Mouse (Mus musculus) urinary bladder, postnatal 25 days (tissue): ENCODE results near the gene Olfr1368.

Source experiments
- DNase-seq: peaks from one replicate; pipeline ENCODE4 v3.0.0; 2022; ENCODE audit warnings: low spot score

Gene Olfr1368

DNA sequence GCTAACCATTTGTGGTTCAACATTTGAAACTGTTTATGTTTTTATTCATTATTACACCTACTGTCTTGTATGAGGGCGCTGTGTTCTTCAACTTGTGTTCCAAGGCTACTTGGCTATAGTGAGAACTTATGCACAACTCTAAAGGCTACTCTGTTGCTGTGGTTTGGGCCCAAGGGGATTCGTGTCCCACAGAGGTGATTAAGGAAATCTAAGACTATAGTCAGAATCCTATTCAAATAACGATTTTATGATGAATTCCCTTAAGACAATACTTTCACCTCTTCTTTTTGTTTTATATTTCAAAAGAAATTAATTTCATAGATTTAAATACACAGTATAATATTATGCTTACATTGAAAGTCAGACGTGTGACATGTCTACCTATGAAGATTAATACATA lies at the start of gene Olfr1368:
Gene Olfr1368, minus strand, starts transcription at position 101 of the 400 bp plus-strand sequence.
- no peak for DNase-seq

DNA sequence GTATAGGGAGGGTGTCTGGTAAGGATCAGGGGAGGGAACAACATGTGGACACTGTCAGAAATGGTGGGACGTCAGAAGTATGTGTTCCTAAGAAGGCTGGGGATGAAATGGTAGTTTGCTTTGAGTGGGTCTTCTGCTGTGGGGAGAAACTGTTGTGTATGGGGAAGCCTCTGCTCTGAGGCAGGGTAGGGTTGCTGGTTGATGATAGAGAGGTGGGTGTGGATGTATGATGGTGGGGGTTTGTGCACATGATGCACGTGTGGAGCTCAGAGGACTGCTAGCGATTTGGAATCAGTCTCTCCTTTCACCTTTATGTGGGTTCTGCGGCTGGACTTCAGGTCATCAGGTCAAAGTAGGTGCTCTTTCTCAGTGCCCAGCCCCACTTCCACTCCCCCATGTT lies 39.9 kb upstream of the Olfr1368 start:
- DNase-seq = no peak

DNA sequence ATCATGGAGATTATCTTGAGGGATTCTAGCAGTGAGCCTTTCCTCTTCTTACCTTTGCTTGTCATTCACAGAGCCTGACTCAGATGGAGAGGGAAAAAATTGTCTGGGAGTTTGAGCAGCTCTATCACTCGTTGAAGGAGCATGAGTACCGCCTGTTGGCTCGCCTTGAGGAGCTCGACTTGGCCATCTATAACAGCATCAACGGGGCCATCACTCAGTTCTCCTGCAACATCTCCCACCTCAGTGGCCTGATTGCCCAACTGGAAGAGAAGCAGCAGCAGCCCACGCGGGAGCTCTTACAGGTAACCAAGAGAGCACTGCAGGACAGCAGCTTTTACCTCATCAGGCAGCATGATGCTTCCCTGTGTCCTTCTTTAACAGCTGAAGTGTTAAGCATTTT lies 38.0 kb upstream of the Olfr1368 start:
- DNase-seq = no peak

DNA sequence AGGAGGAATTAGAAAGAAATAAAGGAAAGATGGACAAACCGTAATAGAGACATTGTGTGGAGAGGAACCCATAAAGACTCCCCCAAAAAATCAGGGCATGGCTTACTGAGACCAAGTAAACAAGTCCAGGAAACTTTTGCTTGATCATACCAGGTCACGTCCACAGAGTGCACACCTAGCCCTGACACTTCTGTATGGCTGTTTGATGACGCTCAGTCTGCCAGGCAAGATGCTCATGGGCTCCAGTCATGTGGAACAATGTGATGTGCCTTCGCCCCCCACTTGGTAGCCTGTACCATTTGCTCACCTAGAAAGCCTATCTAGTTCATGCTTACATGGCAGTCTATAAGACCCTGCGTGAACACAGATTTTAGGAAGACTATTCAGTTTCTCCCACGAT lies 37.4 kb upstream of the Olfr1368 start:
- DNase-seq = no peak

DNA sequence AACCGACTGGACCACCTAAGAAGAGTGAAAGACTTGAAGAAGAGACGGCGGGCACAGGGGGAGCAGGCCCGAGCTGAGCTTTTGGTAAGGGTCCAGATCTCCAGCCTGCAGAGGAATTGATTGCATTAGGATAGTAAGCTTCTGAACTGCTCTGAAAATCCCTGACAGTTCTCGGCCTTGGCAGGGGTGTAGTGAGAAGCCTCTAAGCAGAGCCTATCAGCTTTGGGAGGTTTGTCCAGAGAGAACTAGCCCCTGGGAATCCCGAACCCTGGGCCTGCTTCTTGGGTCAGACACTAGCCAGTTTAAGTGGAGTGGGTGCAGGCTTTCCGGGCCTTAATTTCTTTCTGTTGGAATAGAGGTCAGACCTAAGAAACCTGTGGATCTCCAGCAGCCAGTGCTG lies 36.3 kb upstream of the Olfr1368 start:
- no peak for DNase-seq

DNA sequence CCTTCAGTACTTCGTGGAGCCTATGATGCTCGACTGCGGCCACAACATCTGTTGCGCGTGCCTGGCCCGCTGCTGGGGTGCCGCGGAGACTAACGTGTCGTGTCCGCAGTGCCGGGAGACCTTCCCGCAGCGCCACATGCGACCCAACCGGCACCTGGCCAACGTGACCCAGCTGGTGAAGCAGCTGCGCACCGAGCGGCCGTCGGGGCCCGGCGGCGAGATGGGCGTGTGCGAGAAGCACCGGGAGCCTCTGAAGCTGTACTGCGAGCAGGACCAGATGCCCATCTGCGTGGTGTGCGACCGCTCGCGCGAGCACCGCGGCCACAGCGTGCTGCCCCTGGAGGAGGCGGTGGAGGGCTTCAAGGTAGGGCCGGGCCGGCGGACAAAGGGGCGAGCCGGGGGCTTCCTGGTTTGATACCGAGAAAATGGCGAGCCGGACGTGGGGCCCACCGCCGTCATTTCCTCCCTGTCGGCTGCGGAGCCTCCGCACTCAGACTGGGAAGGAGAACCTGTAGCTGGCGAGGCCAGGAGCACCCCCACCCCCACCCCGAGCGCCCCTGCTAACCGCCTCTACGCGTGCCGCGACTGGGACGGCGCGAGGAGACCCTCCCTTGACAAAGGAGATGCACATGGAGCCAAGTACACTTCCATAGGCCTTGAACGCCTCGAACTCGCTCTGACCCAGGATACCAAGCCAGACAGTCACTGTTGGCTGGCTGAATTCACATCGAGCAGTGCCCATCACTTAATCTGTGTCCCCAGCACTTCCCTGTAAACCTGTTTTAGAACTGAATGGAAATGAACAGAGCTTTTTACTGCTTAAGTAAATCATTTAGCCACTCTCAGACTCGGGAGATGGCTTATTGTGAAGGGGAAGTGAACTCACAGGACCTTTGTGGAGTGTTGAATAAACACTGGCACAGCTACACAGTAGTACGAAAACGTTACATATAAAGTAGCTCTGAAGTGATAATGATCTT lies 35.2 kb upstream of the Olfr1368 start:
- no peak for DNase-seq

DNA sequence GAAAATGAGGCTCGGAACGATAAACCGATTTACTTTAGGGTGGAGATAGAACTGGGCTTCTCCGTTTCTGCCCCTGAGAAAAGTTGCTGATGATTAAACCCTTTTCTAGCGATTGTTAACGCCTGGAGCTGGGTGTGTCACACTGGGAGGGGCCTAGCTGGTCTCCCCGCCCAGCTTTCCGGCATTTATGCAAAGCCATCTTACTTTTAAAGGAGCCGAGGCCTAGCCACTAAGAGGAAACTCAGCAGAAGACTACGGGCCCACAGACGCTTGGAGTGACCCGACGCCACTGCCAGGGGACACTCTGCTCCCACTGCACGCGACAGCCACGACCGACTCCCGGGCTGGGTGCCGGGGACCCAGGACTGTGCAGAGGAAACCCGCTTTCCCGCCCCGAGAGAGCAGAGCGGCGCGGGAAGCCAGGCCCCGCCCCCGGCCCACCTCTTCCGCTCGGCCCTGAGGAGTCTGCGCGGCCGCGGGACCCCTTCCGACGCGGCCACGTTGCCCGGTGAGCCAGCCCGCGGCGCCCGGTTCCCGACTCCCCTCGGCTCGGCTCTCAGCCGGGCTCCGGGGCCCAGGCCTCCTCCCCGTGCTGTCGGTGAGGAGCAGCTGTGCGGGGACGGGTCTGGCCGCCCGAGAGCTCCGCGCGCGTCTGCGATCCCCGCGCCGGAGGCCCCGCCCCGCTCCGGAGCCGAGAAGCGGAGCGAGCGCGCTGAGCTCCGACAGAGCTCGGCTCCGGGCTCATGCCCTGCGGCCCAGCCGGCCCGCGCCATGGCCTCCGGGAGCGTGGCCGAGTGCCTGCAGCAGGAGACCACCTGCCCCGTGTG lies 34.3 kb upstream of the Olfr1368 start:
- DNase-seq = peak; percentile 78

DNA sequence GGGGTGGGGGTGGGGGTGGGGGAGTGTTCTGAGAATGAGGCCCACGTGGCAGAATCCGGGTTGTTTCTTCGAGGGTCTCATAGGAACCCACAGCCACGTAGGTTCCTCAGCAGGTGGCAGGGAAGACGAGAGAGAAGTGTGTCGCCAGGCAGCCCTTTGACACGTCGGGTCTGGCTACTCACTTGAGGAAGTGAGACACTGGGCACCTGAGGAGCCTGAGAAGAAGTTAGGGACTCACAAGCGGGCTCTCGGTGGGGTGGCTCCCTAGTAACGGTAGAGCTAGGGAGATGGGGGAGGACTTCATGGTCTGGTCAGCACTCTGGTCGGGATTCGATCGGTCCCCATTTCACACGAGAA lies 33.7 kb upstream of the Olfr1368 start, which contains the start of gene Trim27:
Gene Trim27, plus strand, starts transcription at position 79 of the 357 bp plus-strand sequence.
- no peak for DNase-seq

DNA sequence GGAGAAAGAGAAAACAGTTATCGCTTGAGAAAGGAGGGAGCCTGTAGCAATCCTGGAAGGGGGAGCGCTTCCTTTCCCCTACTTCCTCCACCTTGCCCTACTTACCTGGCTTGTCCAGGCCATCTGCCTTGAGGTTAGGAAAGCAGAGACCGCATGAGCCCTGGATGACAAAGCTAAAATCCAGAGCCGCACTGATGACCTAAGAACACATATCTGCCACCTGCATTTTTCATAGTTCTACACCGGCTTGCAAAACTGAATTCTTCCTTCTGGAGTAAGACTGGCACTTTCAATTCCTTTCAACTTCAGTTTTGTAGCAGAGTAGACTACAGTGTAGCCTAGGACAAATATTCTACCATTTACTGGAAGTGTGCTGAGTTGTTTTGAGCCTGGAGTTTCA lies 32.7 kb upstream of the Olfr1368 start:
- no peak for DNase-seq

DNA sequence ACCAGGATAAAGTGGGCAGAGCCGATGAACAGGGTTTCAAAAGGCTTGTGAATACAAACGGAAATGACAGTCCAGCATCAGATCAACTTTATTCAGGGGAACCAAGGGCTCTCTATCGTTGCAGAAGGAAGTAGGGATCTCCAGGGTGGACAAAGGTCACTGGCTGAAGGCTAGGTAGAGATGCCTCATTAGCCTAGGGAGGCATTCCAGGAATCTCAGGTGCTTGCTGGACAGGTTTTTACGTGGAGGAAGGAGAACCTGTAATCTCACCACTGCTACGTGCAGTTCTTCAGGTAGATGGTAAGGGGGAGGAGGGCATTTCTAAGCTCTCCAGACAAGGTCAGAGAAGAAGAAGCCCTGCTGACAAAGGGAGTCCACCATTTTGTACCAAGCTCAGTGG lies 32.0 kb upstream of the Olfr1368 start:
- no peak for DNase-seq

DNA sequence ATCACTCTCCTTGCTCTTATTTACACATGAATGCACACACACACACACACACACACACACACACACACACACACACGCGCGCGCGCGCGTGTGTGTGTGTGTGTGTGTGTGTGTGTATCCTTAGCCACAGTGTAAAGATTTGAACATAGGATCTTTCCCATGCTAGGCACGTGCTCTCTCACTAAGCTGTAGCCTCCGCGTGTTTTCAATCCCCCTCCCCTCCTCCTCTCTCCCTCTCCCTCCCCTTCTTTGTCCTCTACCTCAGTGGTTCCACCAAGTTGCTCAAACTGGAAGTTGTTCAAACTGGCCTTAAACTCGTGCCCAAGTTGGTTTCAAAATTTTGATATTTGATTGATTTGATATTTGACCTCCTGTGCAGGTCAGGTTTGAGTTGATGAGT lies 31.1 kb upstream of the Olfr1368 start:
- no peak for DNase-seq

DNA sequence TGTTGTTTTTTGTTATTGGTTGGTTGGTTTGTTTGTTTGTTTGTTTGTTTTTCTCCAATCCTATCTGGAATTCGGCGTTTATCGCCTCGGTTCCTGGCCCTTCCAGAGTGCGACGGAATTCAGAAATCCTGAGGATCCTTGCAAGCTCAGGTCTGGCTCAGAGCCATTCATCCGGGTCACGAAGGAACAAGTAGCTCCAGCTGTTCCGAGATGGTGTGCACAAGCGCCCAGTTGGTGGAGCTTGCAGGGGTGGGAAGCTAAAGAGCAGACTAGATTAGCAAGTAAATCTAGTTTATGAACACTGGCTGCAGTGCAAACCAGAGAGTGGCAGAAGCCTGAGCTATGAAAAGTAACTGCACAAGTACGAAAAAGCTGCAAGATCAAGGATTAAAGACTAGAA lies 27.4 kb upstream of the Olfr1368 start:
- DNase-seq = peak; percentile 82

DNA sequence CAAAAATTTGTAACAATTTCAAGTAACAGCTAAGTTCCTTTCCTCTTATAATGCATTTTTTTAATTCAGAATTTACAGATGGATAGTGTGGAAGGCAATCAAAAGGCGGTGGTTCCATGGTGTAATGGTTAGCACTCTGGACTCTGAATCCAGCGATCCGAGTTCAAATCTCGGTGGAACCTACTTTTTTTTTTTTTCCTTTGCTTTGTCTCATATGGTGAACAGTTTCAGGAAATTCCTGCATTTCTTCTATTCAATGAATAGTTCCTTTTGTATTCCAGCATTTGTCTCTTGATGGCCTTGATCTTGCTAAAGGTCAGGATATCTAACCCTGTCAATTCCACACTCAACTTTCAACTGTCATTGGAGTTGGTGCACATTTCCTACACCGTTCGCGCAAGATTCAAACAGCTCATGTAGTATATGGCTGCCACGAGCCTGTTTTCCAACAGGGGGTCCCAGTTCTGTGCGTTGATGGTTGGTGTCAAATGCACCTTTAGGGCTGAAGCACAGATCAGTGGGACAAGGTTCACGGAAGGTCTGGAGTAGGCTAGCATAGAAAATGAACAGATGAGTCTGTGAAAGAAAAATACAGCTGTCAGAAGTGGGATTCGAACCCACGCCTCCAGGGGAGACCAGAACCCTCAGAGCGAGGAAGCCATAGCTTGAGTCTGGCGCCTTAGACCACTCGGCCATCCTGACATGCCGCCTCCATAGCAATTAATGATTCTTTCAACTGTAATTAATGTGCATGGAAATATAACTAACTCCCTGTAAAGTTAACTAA lies 26.8 kb upstream of the Olfr1368 start:
- no peak for DNase-seq

DNA sequence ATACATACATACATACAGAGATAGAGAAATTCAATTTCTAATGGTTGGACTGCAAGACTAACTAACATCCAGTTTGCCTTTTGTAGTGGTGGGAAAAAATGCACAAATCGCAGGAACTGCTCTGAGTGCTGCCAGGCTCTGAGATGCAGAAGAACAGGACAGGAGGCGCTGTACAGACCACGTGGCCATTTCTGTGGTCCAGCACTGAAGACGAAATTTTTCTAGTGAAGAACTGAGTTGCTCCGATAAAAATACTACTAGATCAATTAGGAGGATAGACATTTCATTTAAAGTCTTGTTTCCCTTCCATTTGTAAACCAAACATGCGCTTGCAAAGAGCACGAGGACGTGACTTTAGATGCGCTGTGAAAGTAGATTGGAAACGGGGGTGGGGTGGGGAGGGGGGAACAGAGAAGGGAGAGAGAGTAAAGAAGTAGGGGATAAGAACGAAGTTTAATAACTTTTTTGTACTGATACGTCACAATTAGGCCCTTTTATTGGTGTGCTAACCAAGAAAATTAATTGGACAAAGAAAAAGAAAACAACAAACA lies 26.0 kb upstream of the Olfr1368 start:
- DNase-seq = no peak

DNA sequence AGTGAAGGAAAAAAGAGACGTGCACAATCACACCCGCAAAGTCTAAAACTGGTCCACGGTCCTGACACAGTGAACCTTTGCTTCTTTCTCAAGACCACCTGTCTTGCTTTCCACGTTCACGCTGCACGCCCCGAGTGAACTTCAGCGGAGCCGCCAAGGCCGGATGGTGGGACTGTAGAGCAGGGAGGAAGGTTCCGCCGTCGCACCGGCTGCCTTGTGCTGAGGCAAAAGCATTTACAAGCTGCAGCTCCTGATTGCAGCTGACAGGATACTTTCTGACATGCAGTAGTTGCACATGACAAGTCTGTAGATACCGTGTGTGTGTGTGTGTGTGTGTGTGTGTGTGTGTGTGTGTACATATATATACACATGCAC lies 25.5 kb upstream of the Olfr1368 start:
- DNase-seq = no peak

DNA sequence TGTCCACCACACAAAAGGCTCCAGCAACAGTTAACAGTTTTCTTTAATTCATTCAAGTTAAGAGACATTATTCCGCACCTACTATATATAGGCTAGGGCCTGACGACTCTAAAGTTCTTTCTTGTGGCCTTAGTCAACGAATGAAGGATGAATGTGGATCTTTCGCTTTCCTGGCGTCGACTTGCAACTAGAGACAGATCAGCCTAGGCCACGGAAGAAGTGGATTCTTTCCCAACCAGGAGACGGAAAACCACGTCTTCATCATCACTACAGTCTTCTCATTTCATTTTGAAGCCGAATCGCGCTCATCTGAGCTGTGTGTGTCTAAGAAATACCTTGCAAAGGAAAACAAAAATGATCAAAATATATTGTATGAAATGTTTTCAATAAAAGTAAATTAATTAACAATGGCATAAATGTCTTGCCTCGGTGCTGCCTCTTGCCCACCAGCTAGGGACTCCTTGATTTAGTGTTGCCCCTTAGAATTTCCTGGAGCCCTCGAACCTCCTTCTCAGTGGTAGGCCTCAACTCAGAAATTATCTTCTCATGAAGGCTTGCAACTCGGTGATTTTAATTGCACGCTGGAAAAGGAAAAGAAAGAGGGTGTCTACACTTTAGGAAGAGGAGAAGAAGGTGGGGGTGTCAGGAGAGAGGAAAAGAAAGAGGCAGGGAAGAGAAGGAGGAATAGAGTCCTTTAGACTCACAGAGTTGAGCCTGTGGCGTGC lies 24.9 kb upstream of the Olfr1368 start:
- DNase-seq = no peak

DNA sequence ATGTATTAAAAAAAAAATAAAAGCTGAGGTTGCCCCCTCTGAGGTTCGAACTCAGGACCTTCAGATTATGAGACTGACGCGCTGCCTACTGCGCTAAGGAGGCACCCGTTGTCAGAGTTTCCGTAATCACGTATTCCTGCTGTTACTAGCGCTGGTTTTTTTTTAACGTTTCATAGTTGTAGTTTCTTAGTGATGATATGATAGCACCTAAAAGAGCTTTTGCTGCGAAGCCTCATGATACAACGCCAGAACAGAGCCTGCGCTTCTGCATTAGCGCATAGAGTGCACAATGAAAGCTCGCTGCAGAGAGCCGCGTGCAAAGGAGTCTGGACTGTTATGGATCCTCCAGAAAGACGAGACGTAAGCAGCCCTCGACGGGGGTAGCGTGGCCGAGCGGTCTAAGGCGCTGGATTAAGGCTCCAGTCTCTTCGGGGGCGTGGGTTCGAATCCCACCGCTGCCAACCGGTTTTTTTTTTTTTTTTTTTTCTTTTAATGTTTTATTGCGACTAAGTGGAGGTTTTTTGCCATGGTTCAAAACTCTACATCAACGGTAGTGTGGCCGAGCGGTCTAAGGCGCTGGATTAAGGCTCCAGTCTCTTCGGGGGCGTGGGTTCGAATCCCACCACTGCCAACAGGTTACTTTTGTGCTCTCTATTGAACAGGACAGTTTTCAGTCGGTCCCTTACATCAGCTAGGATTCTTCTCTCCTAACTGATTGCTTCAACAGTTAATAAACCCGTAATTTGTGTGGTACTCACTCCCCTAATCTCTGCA lies 24.2 kb upstream of the Olfr1368 start:
- peak; percentile 74 for DNase-seq

DNA sequence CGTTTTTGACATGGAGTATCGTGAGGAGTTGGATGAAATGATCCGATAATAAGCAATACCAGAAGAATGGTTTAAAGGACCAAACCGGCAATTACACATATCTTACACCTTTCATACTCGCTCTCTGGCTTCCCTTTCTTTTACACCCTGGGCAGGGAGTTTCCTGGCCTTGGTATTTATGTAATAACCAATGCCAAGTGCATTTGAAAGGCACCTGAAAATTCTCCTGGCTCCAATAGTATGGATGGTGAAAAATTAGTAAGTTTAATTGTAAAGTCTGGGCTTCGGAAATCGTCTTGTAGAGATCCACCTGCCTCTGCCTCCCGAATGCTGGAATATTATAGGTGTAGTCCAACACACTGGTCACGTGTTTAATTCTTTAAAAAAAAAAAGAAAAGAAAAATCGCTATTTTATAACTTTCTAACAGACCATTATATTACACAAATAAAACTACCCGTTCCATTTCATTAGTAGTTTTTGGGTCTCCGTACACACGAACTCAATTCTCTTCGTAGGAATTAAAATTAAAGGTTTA lies 23.5 kb upstream of the Olfr1368 start:
- DNase-seq = no peak

DNA sequence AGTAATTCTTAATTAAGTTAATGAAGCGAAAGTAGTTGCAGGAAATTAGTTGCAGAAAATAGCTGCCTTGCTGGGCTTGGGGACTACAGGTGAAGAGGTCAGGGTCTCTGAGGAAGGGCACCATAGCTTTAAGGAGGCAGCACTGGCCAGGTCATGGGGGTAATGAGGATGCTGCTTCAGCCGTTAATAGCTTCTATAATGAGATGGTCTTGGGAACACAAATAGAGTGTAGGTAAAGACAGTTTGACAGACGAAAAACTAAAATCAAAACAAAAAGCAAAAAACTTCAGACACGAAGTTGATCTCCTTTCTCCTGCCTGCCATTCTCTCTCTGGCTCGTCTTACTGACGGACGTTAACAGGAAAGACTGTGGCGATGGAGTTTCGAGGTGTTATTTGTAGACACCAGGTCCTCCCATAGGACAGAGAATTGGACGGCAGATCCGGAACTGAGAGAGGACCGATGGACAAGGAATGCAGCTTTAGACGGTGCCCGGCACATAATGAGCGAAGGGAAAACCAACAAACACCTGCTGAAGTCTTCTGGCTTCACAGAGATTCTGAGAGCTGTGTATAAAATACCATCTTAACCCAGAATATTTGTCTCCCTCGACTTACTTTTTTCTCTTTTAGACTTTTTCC lies 22.8 kb upstream of the Olfr1368 start:
- no peak for DNase-seq

DNA sequence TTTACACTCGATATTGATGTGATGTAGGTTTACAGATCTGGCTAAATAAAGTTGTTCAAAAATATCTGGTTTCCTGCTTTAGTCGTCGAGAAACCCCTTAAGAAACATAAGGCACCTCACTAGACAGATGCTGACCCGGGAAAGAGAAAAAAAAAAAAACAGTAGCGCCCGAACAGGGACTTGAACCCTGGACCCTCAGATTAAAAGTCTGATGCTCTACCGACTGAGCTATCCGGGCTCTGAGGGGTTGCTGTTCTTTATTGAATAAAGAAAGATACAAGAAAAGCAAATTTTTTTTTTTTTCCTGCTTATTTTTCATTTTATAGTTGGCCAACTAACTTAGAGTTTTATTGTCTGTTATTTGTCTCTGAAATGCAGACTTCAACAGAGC lies 22.2 kb upstream of the Olfr1368 start:
- no peak for DNase-seq
